Mouse (Mus musculus) liver, embryonic 14.5 days (tissue): ENCODE measurements around the gene Tubgcp3.
"Not testable (repeated sequence)": the region's sequence is repeated elsewhere in the genome, so short reads cannot be mapped to it uniquely, and the experiment has no call there.

ENCODE experiments used
- CTCF ChIP-seq: IDR thresholded peaks from 2 replicates; pipeline ENCODE4 v1.5.1; 2016; ENCODE audit warnings: antibody characterized with exemption, low read depth, control low read depth
- EP300 ChIP-seq: IDR thresholded peaks from 2 replicates; pipeline ENCODE4 v1.6.1; 2016; ENCODE audit warnings: antibody characterized with exemption, low read depth

DNA sequence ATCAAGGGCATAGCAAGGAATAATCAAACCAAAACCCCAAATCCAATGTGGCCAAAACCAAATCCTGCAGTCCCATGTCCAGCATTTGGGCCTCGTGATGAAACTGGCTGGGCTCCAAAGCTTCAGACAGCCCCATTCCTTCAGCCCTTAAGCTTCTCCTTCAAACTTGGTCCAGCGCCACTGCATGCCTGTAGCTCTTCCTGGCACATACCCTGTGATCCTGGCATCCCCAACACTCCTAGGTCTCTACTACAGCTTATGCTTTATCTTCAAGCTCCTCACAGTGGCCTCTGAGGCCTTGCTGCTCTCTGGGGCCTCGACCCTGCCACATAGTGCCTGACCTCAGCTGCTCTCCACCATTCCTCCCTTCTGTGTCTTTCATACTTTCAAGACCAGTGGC is 5.5 kb downstream of the Tubgcp3 start:
- TF ChIP-seq CTCF, EP300: not testable (repeated sequence)
